Mouse (Mus musculus) erythroid progenitor cell, adult 5-6 weeks (primary cell): ENCODE results near the gene Gng4. TPM values are rescaled to one million over a fixed set of nuclear protein-coding genes. Genes with fewer than 3 reads are reported as not detected.

Experiments used
- total RNA-seq, 2 experiments: library from RNA; stranded (forward) in 1 of 2; stranded (reverse) in 1 of 2; fragments of 150-400 nt in 1 of 2; fragments of 186-747, 209-891 nt in 1 of 2; gene quantifications; 2 replicates each; pipeline versions ENCODE4 v1.2.3 to v1.2.4; 2015 to 2017; ENCODE audit warnings: low replicate concordance in 2 of 2

Gng4 gene
- total RNA-seq, 2 experiments from 2014 or later: not detected

Other genes starting within 250 kb of the Gng4 start
- gene Lyst, start 193.7 kb upstream of the Gng4 start, total RNA-seq (2015; ENCODE audit: low replicate concordance): 24.1 and 28.1 TPM in 2 replicates
- 18.1 and 37.9 TPM in 2 replicates for gene Lyst, start 193.7 kb upstream of the Gng4 start, total RNA-seq (2017; ENCODE audit: low replicate concordance)
- gene B3galnt2, start 170.4 kb downstream of the Gng4 start, total RNA-seq (2015; ENCODE audit: low replicate concordance): 26.7 and 33.5 TPM in 2 replicates
- 20.5 and 31.7 TPM in 2 replicates for gene B3galnt2, start 170.4 kb downstream of the Gng4 start, total RNA-seq (2017; ENCODE audit: low replicate concordance)